Mouse (Mus musculus) hindbrain, embryonic 16.5 days (tissue): ENCODE measurements around the gene Ugt1a9. TPM values are rescaled to one million over a fixed set of nuclear protein-coding genes. Genes with fewer than 3 reads are reported as not detected.
"Not testable (repeated sequence)": the region's sequence is repeated elsewhere in the genome, so short reads cannot be mapped to it uniquely, and the experiment has no call there.

ENCODE experiments used
- ATAC-seq: fragments of 200-750 bp; cut with Nextera tagmentation; 2 replicates; pipeline ENCODE4 v1.8.0; 2017; ENCODE audit warnings: moderate TSS enrichment, moderate library complexity
- H3K27ac ChIP-seq: fragments of 300-500 bp; sonication (generic); 2 replicates; pipeline ENCODE4 v1.5.1; 2014; ENCODE audit warnings: low read depth, mild to moderate bottlenecking, control low read depth, low read length, moderate library complexity
- H3K27me3 ChIP-seq: fragments of 300-500 bp; sonication (generic); replicated peaks from 2 replicates; pipeline ENCODE4 v1.6.1; 2014; ENCODE audit warnings: low read length; ENCODE audit not compliant: control insufficient read depth, insufficient read depth
- H3K36me3 ChIP-seq: fragments of 300-500 bp; sonication (generic); 2 replicates; pipeline ENCODE4 v1.6.1; 2014; ENCODE audit warnings: mild to moderate bottlenecking, low read length, moderate library complexity, mixed read lengths; ENCODE audit not compliant: control insufficient read depth, insufficient read depth
- H3K4me1 ChIP-seq: fragments of 300-500 bp; sonication (generic); 2 replicates; pipeline ENCODE4 v1.6.1; 2014; ENCODE audit warnings: low read depth, low read length; ENCODE audit not compliant: control insufficient read depth, insufficient read depth
- H3K4me2 ChIP-seq: fragments of 300-500 bp; sonication (generic); 2 replicates; pipeline ENCODE4 v1.6.1; 2014; ENCODE audit warnings: mild to moderate bottlenecking, low read length, control low read depth, moderate library complexity
- H3K4me3 ChIP-seq: fragments of 300-500 bp; sonication (generic); 2 replicates; pipeline ENCODE4 v1.5.1; 2014; ENCODE audit warnings: mild to moderate bottlenecking, low read length, control low read depth, moderate library complexity
- H3K9ac ChIP-seq: fragments of 300-500 bp; sonication (generic); 2 replicates; pipeline ENCODE4 v1.6.1; 2014; ENCODE audit warnings: low read depth, mild to moderate bottlenecking, control low read depth, low read length, moderate library complexity
- H3K9me3 ChIP-seq: fragments of 300-500 bp; sonication (generic); 2 replicates; pipeline ENCODE4 v1.6.1; 2014; ENCODE audit warnings: mild to moderate bottlenecking, low read length, moderate library complexity; ENCODE audit not compliant: control insufficient read depth
- WGBS: fragments of 180-500 bp; shearing (Covaris S2); extraction: QIAGEN DNeasy Blood & Tissue Kit; methylation state at CpG from one replicate; pipeline ENCODE4 v1.1.7; 2014; 5-methylcytosine and 5-hydroxymethylcytosine counted together
- polyA plus RNA-seq: library from polyadenylated mRNA; unstranded; fragments of >200 nt; fragmentation: Nextera tagmentation; extraction: Ambion mirVana; gene quantifications from 2 replicates; pipeline ENCODE4 v1.2.1, GENCODE M21; 2015

Ugt1a9 gene
- polyA plus RNA-seq, 1 experiment from 2014 or later: not detected

DNA sequence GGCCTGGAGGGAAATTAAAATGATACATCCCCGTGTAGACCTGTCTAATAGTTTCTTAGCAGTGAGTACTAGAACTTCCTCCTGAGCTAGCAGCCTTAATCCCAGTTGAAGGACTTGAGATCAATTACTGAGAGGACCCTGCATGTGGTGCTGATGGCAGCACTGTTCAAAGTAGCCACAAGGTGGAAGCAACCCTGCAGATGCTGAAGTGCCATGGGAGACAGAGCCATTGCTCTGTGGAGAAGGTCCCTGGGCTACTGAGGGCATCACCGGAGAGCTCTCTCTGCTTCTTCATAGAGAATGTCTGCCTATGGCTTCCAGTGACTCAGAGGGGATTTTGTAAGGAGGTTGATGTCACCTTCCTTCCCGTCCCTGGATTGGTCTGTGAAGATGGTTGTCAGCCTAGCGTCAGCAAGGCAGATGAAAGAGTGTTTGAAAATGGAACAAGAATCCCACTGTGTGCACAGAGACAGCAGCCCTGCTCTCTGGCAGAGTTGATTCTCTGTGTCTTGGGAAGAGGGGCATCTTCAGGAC, 55.3 kb downstream of the Ugt1a9 start:
- not testable (repeated sequence) for H3K27me3 ChIP-seq, H3K9me3 ChIP-seq, H3K36me3 ChIP-seq, ATAC-seq, H3K4me3 ChIP-seq, H3K27ac ChIP-seq, H3K9ac ChIP-seq, H3K4me1 ChIP-seq, H3K4me2 ChIP-seq
- WGBS: 85% methylated on average over 3 of the region's 4 CpGs

DNA sequence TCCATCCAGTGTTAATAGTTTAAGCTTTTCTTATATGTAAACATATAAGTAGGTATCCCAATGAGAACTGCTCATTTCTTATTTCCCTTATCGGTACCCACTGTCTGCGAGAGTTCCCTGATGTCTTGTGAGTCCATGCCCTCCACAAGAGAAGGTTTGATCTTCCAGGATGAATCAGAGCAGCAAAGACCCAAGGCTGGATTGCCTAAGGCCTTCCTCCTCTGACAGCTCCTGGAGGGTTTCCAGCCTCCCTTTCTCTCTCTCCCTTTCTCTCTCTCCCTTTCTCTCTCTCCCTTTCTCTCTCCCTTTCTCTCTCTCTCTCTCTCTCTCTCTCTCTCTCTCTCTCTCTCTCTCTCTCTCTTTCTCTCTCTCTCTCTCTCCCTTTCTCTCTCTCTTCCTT, 58.5 kb downstream of the Ugt1a9 start:
- H3K27me3 ChIP-seq, H3K9me3 ChIP-seq, H3K4me1 ChIP-seq, H3K27ac ChIP-seq, H3K4me2 ChIP-seq, ATAC-seq, H3K36me3 ChIP-seq, H3K9ac ChIP-seq, H3K4me3 ChIP-seq: not testable (repeated sequence)
- WGBS: 89% methylated on average over 2 of the region's 2 CpGs

DNA sequence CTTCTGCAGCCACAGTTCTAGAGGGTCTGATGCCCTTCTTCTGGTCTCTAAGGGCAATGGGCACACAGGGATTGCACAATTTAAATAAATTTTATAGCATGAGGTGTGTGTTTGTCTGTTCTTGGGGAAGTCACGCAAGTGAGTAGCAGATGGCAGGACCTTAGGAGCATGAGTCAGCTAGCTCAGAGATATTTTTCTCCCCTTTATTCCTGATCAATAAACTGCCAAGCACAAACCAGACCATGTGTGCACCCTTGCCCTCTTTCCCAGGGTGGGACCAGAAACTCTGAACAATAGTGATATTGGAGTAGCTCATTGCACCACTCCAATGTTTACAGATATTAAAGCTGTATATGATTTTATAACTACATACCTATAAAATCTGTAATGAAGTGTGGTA, 59.6 kb downstream of the Ugt1a9 start:
- H3K4me2 ChIP-seq, H3K36me3 ChIP-seq, ATAC-seq, H3K27me3 ChIP-seq, H3K4me1 ChIP-seq, H3K27ac ChIP-seq, H3K9me3 ChIP-seq, H3K9ac ChIP-seq, H3K4me3 ChIP-seq: not testable (repeated sequence)
- WGBS: 86% methylated on average over 1 of the region's 1 CpGs

DNA sequence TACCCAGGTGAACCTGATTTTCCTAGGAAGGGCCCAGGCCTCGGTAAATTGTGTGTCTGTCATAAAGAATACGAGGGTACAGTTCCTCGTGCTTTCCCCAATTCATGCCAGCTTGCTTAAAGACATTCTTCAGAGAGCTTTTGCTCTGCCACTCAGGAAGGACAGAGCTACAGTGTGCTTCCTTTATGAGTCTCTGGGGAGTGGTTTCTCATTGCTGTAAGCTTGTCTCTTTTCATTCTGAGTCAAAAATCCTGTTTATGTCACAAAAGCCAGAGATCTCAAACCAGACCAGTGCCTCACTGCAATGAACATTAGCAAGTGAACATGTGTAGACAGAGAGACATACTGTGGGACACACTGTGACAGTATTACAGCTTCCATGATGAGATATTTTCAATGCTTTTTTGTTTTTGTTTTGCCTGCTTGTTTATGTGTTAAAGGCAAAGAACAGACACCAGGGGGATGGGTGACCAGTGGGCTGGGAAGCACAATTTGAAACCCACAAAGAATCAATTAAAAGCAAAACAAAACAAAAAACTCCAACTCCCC, 63.4 kb downstream of the Ugt1a9 start:
- 61% methylated on average over 3 of the region's 3 CpGs for WGBS
- peak; percentile 60 for ATAC-seq
- Histone ChIP-seq H3K27me3 (no peaks in the 10 kb centered on the region), H3K4me1 (no peaks in the 10 kb centered on the region), H3K9ac (no peak overlapping the region), H3K4me3 (no peak overlapping the region), H3K36me3 (no peaks in the 10 kb centered on the region), H3K9me3 (no peaks in the 10 kb centered on the region), H3K27ac (peak overlapping the region; percentile 1; the same call in 1 of the 2 replicates), H3K4me2 (no peak overlapping the region)

DNA sequence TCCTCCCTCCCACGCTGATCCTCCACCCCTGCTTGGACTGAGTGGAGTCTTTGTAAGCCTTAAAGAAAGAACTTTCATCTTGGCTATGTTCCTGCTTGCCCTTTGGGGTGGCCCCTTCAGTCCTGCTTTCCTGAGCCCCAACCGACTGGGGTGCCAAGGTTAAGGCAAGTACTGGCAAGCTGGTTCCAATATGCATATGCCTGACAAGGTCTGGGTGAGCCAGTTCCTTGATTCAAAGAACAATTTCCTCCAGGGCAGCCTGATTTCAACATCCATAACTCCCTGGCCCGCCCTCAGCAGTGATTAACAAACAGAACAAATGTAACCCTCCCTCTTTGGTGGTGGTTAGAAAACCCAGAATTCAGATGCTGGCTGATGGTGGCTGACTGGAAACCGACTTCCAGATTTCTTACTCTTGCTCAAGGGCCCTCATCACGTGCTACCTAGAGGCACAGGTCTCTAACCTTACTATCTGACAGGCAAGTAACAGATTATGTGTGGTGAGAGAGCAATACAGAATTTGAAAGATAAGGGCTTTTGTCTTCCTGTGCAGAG, 63.9 kb downstream of the Ugt1a9 start, which contains the start of gene Ugt1a6a:
Ugt1a6a (plus strand) TSS at position 353 of the 555 bp plus-strand sequence.
- ATAC-seq: peak; percentile 94
- H3K4me3 ChIP-seq, H3K4me2 ChIP-seq, H3K9me3 ChIP-seq, H3K27me3 ChIP-seq, H3K4me1 ChIP-seq, H3K9ac ChIP-seq, H3K36me3 ChIP-seq: not testable (repeated sequence)
- 40% methylated on average over 4 of the region's 5 CpGs for WGBS
- peak within 1 kb of the TSS; percentile 1; the same call in 1 of the 2 replicates for H3K27ac ChIP-seq

DNA sequence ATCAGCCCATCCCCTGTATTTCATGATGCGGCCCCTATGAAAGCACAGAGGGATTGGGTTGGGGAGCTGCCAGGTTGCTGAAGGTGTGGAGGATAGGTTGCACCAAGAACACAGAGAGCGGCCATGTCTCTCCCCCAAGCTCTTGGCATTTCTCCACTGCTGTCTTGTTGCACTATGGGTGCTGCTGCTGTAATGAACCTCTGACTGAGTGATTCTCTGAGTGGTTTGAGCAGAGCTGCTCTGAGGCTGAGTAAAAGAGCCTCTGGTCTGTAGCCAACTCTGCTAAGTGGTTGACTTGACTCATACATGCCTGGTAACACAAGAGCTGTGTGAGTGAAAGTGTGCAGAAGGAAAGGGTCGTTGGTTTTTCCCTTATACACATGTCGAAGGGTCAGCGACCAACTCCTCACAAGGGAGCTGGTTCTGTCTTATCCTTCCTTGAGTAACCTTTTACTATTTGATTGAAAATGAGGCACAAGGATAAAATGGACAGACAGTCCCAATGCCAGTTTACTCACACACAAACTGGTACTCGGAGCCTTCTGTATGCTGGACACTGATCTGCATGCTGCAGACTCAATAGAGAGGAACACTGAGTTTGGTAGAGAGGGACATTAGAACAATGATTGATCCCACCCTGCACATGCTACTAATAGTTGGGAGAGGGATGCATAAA, 64.8 kb downstream of the Ugt1a9 start:
- not testable (repeated sequence) for H3K27me3 ChIP-seq, H3K27ac ChIP-seq, H3K4me1 ChIP-seq, H3K9me3 ChIP-seq, H3K4me3 ChIP-seq, H3K36me3 ChIP-seq, H3K9ac ChIP-seq, H3K4me2 ChIP-seq
- ATAC-seq: peak; percentile 75
- 88% methylated on average over 5 of the region's 6 CpGs for WGBS

DNA sequence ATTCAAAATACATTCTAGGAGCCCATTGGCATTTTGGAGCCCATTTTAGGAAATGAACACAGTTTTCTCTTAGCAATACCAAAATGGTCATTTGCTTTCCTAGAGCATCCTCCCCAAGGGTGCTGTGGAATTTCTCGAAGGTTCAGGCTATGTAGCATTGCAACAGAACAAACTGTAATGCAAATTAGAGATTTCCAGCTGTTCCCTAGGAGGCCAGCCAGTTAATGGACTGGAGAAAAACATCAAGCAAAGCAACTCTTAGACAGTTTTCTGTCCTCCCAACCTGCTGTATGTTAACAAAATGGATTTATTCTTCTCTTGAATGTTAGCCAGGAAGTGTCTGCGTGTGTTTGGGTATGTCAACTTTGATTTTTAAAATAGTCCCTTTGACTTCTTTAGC, 66.0 kb downstream of the Ugt1a9 start:
- Histone ChIP-seq H3K4me2 (no peak overlapping the region), H3K36me3 (no peaks in the 10 kb centered on the region), H3K4me1 (no peaks in the 10 kb centered on the region), H3K9me3 (no peaks in the 10 kb centered on the region), H3K9ac (no peak overlapping the region), H3K4me3 (no peak overlapping the region), H3K27me3 (no peaks in the 10 kb centered on the region), H3K27ac (no peak overlapping the region)
- WGBS: 60% methylated on average over 2 of the region's 2 CpGs
- no peak for ATAC-seq

DNA sequence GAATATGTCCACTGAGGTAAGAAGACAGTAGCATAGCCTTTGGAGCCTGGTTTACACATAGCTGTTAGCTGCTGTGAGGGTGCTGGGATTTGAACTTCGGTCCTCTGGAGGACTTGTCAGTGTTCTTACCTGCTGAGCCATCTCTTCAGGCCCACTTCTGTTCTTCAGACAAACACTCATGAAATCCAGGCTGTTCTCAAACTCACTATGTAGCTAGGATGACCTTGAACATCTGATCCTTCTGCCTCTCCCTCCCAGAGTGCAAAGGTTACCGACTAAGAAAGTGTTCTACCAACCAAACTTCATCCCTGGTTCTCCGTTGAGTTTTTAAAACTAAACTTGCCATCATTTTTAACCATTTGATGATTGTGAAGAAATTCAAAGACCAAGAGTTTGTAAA, 66.7 kb downstream of the Ugt1a9 start:
- Histone ChIP-seq H3K27me3 (no peaks in the 10 kb centered on the region), H3K9me3 (no peaks in the 10 kb centered on the region), H3K4me3 (no peak overlapping the region), H3K36me3 (no peaks in the 10 kb centered on the region), H3K9ac (no peak overlapping the region), H3K27ac (no peak overlapping the region), H3K4me2 (no peak overlapping the region), H3K4me1 (no peaks in the 10 kb centered on the region)
- WGBS: 91% methylated on average over 3 of the region's 3 CpGs
- ATAC-seq: no peak

DNA sequence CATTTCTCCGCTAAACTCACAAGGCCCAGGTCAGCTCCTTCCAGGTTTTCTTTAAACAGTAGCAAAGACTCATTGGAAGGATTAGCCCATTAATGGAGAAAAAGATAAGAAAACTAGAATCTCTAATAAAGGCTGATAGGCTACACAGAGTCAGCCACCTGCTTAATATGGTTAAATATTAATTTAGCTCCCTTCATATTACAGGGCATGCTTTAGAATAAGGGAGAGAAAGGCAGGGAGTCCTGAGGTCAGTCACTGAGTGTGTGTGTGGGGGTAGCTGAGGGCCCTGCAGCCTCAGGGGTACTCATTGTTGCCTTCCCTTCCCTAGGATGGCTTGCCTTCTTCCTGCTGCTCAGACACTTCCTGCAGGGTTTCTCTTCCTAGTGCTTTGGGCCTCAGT, 67.5 kb downstream of the Ugt1a9 start:
- no peaks in the 10 kb centered on the region for H3K4me1 ChIP-seq
- H3K27me3 ChIP-seq: no peaks in the 10 kb centered on the region
- no peak overlapping the region for H3K4me2 ChIP-seq
- H3K36me3 ChIP-seq: no peaks in the 10 kb centered on the region
- H3K4me3 ChIP-seq: no peak overlapping the region
- ATAC-seq: no peak
- H3K9ac ChIP-seq: no peak overlapping the region
- 91% methylated on average over 1 of the region's 1 CpGs for WGBS
- H3K9me3 ChIP-seq: no peaks in the 10 kb centered on the region
- no peak overlapping the region for H3K27ac ChIP-seq
